Mouse (Mus musculus): ENCODE measurements around the gene AL731706.2. TPM values are rescaled to one million over a fixed set of nuclear protein-coding genes. Genes with fewer than 3 reads are reported as not detected.
A peak's percentile ranks its signal among the peaks of the same experiment; 100 is the strongest.

Gene AL731706.2
- 27.8 and 31.3 TPM in 2 replicates for polyA plus RNA-seq (2015; fragmentation: Nextera tagmentation; extraction: Ambion mirVana)

GRCm38 (mm10) chr2:136885579-136885978, at the start of gene AL731706.2:
Gene AL731706.2, minus strand, starts transcription at chr2:136885679.
- 97% methylated on average over 2 of the region's 2 CpGs for WGBS

DNA sequence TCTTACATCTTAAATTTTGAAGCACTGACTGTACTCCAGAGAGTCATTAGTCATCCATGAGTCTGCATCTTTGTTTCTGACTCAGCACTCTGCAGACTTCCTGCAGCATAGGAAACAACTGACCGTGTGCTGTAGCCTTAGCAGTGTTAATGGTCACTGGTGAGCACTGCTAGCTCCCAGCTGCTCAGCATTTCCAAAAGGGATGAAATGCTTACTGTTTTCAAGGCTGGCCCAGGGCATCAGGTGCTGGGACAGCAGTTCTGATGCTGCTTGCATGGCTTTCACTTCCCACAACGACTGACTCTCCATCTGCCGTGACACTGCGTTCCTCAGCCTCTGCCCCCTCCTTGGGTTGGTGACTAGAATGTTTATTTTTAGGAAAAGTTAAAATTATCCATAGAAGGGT, 35.5 kb upstream of the AL731706.2 start:
- no peak overlapping the region for H3K4me2 ChIP-seq (replicated peaks)
- no peaks in the 10 kb centered on the region for H3K36me3 ChIP-seq
- H3K4me3 ChIP-seq (replicated peaks) = no peak overlapping the region
- ATAC-seq = peak; percentile 27; the same call in 1 of the 2 replicates
- no peaks in the 10 kb centered on the region for H3K4me1 ChIP-seq (replicated peaks)
- no peak overlapping the region for H3K27ac ChIP-seq
- H3K9me3 ChIP-seq = no peaks in the 10 kb centered on the region
- no peaks in the 10 kb centered on the region for H3K27me3 ChIP-seq
- 76% methylated on average over 4 of the region's 4 CpGs for WGBS
- H3K9ac ChIP-seq (replicated peaks) = no peak overlapping the region

More at GRCm38 (mm10) chr2:136885579-136885978, at the start of gene AL731706.2:
- ATAC-seq = no peak
- peaks cover 11% of the 10 kb centered on the region for H3K4me1 ChIP-seq (replicated peaks)
- H3K36me3 ChIP-seq = peaks cover 32% of the 10 kb centered on the region
- no peak within 1 kb of the TSS for H3K9ac ChIP-seq (replicated peaks)
- no peaks in the 10 kb centered on the region for H3K9me3 ChIP-seq
- no peaks in the 10 kb centered on the region for H3K27me3 ChIP-seq
- H3K27ac ChIP-seq = no peak within 1 kb of the TSS
- H3K4me2 ChIP-seq (replicated peaks) = no peak within 1 kb of the TSS
- H3K4me3 ChIP-seq (replicated peaks) = no peak within 1 kb of the TSS

DNA sequence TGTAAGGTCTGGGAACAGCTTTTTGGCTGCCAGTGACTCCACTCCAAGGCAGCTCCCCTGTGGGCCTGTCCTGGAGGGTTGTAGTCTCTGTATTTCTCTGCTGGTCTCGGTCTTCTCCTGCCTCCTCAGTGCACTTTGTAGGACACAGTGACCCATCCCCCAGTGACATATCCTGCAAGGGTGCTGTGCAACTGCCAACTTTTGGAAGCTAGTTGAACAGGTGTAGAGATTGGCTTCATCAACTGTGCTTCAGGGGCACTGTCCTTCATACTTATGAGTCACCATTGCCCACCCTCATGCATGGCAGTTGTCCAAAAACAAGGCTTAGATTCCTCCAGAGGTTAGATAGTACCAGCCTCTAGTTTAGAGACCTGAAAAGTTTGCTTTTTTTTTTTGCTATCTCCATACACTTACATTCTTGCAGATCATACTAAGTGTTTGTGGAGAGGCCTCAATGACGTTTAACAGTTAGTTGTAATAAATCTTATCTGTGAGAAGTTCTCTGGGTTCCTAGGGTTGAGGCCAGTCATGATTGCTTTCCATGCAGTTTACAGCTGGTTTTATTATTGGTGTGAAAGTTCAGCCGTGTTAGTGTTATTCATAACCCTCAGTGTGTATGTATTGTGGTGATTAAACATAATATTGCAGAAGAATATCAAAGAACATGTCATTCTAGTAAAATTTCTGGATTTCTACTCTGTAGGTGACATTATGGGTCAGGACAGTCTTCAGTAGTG, 34.9 kb upstream of the AL731706.2 start:
- H3K4me1 ChIP-seq (replicated peaks) = no peaks in the 10 kb centered on the region
- no peak for ATAC-seq
- H3K36me3 ChIP-seq = no peaks in the 10 kb centered on the region
- no peak overlapping the region for H3K27ac ChIP-seq
- H3K4me3 ChIP-seq (replicated peaks) = no peak overlapping the region
- WGBS = 91% methylated on average over 3 of the region's 3 CpGs
- H3K27me3 ChIP-seq = no peaks in the 10 kb centered on the region
- no peak overlapping the region for H3K4me2 ChIP-seq (replicated peaks)
- H3K9ac ChIP-seq (replicated peaks) = no peak overlapping the region
- H3K9me3 ChIP-seq = no peaks in the 10 kb centered on the region

GRCm38 (mm10) chr2:136919433-136919832, 34.0 kb upstream of the AL731706.2 start:
- no peaks in the 10 kb centered on the region for H3K27me3 ChIP-seq
- H3K9ac ChIP-seq (replicated peaks) = no peak overlapping the region
- H3K4me1 ChIP-seq (replicated peaks) = no peaks in the 10 kb centered on the region
- H3K4me3 ChIP-seq (replicated peaks) = no peak overlapping the region
- H3K27ac ChIP-seq = no peak overlapping the region
- no peaks in the 10 kb centered on the region for H3K36me3 ChIP-seq
- 100% methylated on average over 1 of the region's 1 CpGs for WGBS
- no peak for ATAC-seq
- no peaks in the 10 kb centered on the region for H3K9me3 ChIP-seq
- H3K4me2 ChIP-seq (replicated peaks) = no peak overlapping the region

DNA sequence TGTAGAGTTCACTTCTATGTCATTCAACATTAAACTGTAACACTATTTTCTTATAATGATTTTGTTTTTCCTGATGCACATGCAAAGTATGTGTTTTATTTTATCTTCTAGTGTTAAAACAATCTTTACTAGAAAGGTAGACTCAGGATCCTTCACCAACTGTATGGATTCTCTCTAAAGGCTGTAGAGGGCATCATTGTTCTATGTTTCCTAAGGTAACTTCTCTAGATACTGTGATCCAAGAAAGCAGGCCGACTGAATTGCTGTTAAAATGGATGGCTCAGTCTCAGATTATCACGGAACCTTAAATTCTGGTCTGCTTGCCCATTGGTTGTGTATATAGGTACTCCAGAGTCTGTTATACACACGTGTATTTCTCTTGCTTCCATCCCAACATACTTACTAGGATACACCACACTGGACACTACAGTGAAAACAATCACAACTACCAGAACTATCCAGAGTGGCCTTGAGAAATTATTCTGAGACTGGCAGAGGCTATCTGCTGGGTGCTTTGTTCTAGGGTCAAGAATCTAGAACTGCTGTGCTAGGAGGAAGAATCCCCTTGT, 28.9 kb upstream of the AL731706.2 start:
- ATAC-seq = 0 out of 2 replicates have a peak, but pooled peaks have one; percentile 61
- Histone ChIP-seq H3K36me3 (no peaks in the 10 kb centered on the region), H3K4me1 (replicated peaks) (peaks cover 18% of the 10 kb centered on the region), H3K27me3 (no peaks in the 10 kb centered on the region), H3K9ac (replicated peaks) (no peak overlapping the region), H3K9me3 (no peaks in the 10 kb centered on the region), H3K27ac (no peak overlapping the region), H3K4me2 (replicated peaks) (no peak overlapping the region), H3K4me3 (replicated peaks) (no peak overlapping the region)
- WGBS = 42% methylated on average over 3 of the region's 3 CpGs

DNA sequence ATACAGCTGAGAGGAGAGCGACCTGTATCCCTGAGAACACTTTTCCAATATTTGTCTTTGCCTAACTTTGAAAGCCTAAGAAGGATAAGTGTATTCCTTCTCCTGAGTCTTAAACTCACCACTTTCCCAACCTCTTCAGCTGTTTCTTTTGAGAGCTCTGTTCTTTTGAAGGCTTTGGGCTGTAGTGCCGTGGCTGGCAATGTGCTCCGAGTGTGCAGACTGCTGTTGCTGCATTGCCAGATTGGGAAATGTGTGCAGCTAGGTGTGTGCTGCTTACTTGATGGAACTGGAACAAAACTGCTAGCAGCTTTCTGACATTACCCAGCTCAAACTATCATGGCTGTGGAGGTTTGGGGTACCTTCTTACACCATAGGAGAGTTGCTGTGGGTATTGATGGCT, 27.5 kb upstream of the AL731706.2 start:
- H3K9me3 ChIP-seq = no peaks in the 10 kb centered on the region
- 10% methylated on average over 3 of the region's 3 CpGs for WGBS
- no peak for ATAC-seq
- no peak overlapping the region for H3K9ac ChIP-seq (replicated peaks)
- H3K36me3 ChIP-seq = no peaks in the 10 kb centered on the region
- no peak overlapping the region for H3K27ac ChIP-seq
- H3K27me3 ChIP-seq = no peaks in the 10 kb centered on the region
- no peak overlapping the region for H3K4me3 ChIP-seq (replicated peaks)
- peaks cover 18% of the 10 kb centered on the region for H3K4me1 ChIP-seq (replicated peaks)
- H3K4me2 ChIP-seq (replicated peaks) = no peak overlapping the region

- H3K9me3 ChIP-seq = no peaks in the 10 kb centered on the region
- 3% methylated on average over 4 of the region's 4 CpGs for WGBS
- no peaks in the 10 kb centered on the region for H3K27me3 ChIP-seq
- no peak overlapping the region for H3K4me3 ChIP-seq (replicated peaks)
- H3K36me3 ChIP-seq = no peaks in the 10 kb centered on the region
- H3K9ac ChIP-seq (replicated peaks) = no peak overlapping the region
- H3K4me2 ChIP-seq (replicated peaks) = no peak overlapping the region
- 0 out of 2 replicates have a peak overlapping the region, but pooled peaks have one; percentile 25 for H3K27ac ChIP-seq
- peaks cover 18% of the 10 kb centered on the region for H3K4me1 ChIP-seq (replicated peaks)
- ATAC-seq = no peak
Measured at GRCm38 (mm10) chr2:136911958-136912411, 26.5 kb upstream of the AL731706.2 start.

- WGBS = 70% methylated on average over 2 of the region's 2 CpGs
- Histone ChIP-seq H3K9me3 (no peaks in the 10 kb centered on the region), H3K27me3 (no peaks in the 10 kb centered on the region), H3K4me3 (replicated peaks) (no peak overlapping the region), H3K4me1 (replicated peaks) (peaks cover 18% of the 10 kb centered on the region), H3K27ac (no peak overlapping the region), H3K36me3 (peaks cover 11% of the 10 kb centered on the region), H3K4me2 (replicated peaks) (no peak overlapping the region), H3K9ac (replicated peaks) (no peak overlapping the region)
- ATAC-seq = no peak
Measured at GRCm38 (mm10) chr2:136909298-136909697, 23.8 kb upstream of the AL731706.2 start.

DNA sequence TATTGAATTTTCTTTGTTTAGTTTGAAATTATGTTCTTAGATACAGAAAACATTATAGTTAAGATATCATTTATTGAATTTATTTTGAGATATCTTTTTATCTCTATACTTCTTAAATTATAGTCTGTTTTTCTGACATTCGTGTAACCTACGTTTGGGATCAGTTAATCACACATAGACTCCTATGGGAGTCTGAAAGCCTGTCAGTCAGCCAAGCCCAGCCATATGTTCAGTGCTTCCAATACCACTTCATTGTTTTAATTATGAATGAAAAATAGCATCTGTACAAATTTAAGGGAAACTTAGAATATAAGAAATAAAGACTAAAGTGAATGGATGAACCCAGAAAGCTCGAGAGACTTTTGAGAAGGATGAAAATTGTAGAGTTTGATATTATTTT, 23.1 kb upstream of the AL731706.2 start:
- H3K4me3 ChIP-seq (replicated peaks) = no peak overlapping the region
- 75% methylated on average over 3 of the region's 3 CpGs for WGBS
- H3K4me2 ChIP-seq (replicated peaks) = no peak overlapping the region
- H3K36me3 ChIP-seq = peaks cover 11% of the 10 kb centered on the region
- peaks cover 18% of the 10 kb centered on the region for H3K4me1 ChIP-seq (replicated peaks)
- no peaks in the 10 kb centered on the region for H3K9me3 ChIP-seq
- H3K27me3 ChIP-seq = no peaks in the 10 kb centered on the region
- no peak for ATAC-seq
- no peak overlapping the region for H3K9ac ChIP-seq (replicated peaks)
- H3K27ac ChIP-seq = no peak overlapping the region

DNA sequence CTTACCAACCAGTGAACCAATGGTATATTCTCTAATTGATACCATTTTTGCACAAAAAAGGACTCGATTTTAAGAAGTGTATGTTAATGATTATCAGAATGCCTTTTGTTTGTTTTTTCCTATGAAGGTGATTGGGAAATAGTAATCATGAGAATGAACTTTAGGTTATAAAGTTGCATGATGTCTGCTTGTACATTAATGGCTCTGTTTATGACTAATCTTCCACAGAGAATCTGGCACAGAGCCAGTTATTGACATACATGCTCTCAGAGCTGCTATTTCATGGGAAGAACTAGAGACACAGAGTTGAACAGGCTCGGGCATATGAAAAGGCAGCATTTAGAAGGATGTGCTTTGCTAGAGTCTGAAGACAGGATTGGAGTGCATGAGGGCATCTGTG, 10.7 kb upstream of the AL731706.2 start:
- Histone ChIP-seq H3K4me1 (replicated peaks) (peaks cover 14% of the 10 kb centered on the region), H3K4me3 (replicated peaks) (no peak overlapping the region), H3K27me3 (no peaks in the 10 kb centered on the region), H3K36me3 (no peaks in the 10 kb centered on the region), H3K27ac (no peak overlapping the region), H3K4me2 (replicated peaks) (no peak overlapping the region), H3K9ac (replicated peaks) (no peak overlapping the region), H3K9me3 (no peaks in the 10 kb centered on the region)
- no peak for ATAC-seq
- 86% methylated on average over 2 of the region's 2 CpGs for WGBS

DNA sequence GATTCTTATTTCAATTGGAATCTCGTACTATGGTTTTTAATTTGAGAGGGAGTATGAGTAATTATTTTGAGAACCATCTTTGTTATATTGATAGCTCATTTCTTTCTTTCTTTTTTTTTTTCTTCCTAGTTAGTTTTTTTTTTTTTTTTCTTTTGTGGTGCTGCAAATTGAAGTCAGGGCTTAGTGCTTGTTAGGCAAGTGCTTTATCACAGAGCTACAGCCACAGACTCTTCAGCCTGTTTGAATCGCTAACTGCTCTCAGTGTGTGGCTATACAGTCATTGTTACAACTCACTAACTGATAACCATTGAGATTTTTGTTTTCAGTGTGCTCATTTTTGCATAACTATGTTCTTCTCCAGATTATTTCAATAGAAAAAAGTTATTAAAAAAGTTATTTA, 9.0 kb upstream of the AL731706.2 start:
- Histone ChIP-seq H3K9me3 (no peaks in the 10 kb centered on the region), H3K27ac (no peak overlapping the region), H3K4me3 (replicated peaks) (no peak overlapping the region), H3K9ac (replicated peaks) (no peak overlapping the region), H3K36me3 (no peaks in the 10 kb centered on the region), H3K4me2 (replicated peaks) (no peak overlapping the region), H3K4me1 (replicated peaks) (peaks cover 20% of the 10 kb centered on the region), H3K27me3 (no peaks in the 10 kb centered on the region)
- no peak for ATAC-seq
- WGBS = 54% methylated on average over 2 of the region's 2 CpGs

DNA sequence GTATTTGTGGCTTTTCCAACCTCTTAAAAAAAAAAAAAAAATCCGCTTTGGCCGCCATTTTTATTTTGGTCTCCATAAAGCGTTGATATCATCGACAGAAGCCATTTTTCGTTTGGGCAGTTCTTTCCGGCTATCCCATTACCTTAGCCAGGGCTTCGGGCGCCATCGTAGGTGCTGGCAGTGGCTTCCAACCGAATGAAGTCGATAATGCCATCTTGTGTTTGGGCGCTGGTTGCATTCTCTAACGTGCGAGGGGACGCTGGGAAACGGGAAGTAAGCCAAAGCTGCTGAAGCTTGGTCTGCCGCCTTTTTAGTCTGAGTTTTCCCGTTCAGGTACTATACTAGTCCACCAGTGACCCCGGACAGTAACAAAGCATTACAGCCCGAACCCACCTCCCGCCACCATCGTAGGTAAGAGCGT, 6.5 kb upstream of the AL731706.2 start:
- Histone ChIP-seq H3K9me3 (no peaks in the 10 kb centered on the region), H3K27me3 (no peaks in the 10 kb centered on the region), H3K9ac (replicated peaks) (peak overlapping the region; percentile 71), H3K4me1 (replicated peaks) (peaks cover 25% of the 10 kb centered on the region), H3K36me3 (no peaks in the 10 kb centered on the region), H3K4me3 (replicated peaks) (peak overlapping the region; percentile 61), H3K4me2 (replicated peaks) (peak overlapping the region; percentile 50), H3K27ac (peak overlapping the region; percentile 90)
- peak; percentile 86 for ATAC-seq
- under 1% methylated on average over 23 of the region's 23 CpGs for WGBS
